Mouse (Mus musculus): ENCODE results near the gene Tmem161b.
A peak's percentile ranks its signal among the peaks of the same experiment; 100 is the strongest.
"Not testable (repeated sequence)": the region's sequence is repeated elsewhere in the genome, so short reads cannot be mapped to it uniquely, and the experiment has no call there.

Tmem161b gene

DNA sequence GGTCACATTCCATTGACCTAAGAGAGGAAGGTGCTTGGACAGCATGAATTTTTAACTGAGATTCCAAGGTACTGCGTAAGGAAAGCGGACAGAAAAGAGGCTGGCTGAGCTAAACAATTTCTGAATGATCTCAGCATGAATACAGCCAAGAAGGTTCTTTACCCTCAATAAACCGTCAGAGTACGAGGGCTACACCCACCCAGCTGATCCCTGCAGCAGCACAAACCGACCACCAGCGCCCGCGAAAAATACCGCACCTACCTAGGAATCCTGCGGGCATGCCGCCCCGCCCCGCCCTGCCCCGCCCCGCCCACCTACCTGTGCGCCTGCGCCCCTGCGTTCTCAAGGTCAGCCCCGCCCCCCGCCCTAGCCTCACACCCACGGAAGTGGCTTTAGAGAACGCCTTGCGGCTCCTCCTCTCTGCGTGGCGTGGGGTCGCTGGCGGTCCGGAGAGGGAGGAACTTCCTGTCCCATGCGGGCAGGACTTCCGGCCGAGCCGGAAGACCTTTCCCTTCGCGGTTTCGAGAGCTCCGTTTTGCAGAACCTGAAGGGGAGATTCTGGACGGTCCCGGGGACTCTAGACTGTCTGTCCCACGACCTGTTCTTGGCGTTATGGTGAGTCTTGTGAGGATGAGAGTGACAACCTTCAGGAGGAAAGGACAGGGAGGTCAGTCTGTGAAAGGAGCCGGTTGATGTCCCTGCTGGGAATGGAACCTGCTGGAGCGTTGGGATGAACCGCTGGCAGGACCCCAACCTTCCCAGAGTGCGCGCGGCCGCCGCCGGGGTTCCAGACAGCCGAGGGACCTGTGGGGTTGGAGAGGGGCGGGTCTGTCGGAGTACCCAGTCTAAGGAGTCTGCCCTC is at the start of gene Tmem161b:
Tmem161b (plus strand) TSS at position 477 of the 862 bp plus-strand sequence.
- peak; percentile 90 to 94 for DNase-seq

DNA sequence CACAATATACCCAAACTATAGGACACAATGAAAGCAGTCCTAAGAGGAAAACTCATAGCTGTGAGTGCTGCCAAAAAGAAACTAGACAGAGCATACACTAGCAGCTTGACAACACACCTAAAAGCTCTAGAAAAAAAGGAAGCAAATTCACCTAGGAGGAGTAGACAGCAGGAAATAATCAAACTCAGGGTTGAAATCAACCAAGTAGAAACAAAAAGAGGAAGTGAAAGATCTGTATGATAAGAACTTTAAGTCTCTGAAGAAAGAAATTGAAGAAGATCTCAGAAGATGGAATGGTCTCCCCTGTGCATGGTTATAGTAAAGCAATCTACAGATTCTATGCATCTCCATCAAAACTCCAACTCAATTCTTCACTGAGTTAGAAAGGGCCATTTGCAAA is 36.3 kb upstream of the Tmem161b start:
- DNase-seq, result not testable (repeated sequence)

DNA sequence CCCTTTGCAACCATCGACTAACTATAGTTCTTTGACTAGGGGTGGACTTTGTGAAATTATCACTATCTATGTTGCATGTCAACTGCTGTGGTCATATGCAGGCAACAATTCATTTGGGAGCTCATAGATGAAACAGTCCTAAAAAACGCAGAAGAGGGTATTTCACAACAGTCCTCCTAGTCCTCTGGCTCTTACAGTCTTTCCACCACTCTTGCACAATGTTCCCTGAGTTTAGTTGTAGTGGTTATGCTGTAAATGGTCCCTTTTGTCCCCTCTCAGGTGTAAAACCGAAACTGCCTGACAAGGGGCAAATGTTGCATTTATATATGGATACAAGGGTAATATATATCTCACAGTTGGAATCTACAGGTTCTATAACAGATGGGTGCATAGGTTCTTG is 29.4 kb upstream of the Tmem161b start:
- DNase-seq, result no peak

DNA sequence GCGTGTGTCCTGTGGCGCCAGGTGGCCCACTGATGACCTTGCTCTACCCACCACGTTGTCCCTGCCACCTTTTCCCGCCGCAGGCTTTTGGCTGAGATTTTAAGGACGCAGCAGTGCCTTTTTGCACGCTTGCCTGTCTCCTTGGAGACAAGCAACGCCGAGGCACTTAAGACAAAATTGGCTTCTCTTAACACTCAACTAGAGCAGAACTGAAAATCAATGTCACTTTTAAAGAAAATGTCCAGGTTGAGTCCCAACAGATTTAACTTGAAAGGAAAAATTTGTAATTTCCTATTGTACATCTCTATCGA is 541 bp downstream of the Tmem161b start:
- DNase-seq, result no peak

DNA sequence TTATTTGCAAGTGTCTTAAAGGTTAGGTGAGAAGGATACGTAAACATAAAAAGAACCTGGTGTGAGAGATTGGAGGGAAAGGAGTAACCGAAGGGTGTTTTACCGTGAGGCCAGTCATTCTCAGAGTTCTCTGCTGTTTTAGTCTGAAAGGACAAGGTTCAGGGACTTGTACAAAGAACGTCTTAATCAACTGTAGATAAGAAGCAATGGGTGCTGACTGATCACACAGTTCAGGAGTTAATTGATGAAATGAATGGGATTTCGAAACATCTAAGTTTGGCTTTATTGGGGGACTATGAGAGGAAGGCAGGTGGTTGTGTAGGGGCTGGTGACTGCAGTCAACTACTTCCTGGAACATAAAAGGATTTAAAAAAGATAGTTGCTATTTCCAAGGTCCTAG is 922 bp downstream of the Tmem161b start:
- DNase-seq, result no peak

DNA sequence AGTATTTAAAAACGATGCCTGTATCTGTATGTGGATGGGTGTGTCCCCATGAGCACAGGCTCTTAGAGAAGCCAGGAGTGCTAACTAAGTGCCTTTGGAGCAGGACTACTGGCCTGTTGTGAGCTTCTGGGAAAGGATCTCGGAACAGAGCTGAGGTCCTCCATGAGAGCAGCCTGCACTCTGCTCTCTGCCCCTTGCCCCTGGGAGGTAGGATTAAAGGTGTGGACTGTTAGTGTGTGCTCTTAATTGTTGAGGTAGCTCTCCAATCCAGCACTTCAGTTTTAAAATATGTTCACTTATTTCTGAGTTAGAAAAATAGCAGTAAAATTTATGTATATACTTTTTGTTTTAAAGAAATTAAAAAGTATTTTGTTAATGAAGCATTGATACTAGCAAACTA is 11.9 kb downstream of the Tmem161b start:
- DNase-seq, result no peak

DNA sequence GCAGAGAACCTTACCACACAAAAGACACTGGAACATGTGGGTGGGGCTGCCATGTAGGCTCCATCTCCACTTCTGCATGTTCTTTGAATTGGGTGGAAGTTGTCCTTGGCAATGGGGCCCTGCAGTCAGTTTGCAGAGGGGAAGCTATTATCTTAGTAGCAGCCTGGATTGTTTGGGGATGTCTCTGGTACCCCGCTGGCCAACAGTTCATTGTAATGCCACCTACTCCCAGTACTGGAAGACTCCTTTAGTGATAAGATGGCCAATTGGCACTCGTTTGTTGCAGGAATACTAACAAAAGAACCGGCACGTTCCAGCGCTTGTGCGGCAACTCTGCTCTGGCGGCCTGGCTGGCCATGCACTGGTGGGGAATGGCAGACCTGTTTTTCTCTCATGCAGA is 14.7 kb downstream of the Tmem161b start:
- no peak for DNase-seq

DNA sequence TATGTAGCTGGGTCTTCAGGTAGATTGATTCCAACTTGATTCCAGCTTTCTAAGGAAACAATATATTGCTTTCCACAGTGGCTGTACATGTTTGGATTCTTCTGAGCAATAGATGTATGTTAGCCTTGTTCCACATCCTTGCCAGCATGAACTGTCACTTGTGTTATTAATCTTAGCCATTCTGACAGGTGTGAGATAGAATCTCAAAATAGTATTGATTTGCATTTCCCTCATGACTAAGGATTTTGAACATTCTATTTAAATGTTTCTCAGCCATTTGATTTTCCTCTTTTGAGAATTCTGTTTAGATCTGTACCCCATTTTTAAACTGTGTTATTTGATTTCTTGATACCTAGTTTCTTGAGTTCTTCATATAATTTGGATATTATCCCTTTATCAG is 16.1 kb downstream of the Tmem161b start:
- DNase-seq, result no peak

DNA sequence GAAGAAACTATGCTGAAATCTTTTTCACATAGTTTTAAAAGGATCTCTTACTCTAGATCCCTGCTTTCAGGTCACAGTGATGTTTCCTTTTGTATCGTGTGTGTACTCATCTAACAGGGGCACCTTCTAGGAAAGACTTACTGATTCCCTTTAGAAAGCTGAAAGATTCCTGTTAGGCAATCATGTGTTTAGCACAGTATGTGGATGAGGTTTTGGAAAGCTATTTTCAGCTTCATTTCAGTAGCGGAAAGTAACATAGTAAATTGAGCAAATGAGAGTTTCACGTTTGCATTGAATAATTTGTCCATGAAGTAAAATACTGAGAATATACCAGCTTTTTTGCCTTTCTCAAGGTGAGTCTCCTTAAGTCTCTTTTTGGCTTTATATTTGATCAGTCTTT is 26.0 kb downstream of the Tmem161b start:
- DNase-seq, result no peak

DNA sequence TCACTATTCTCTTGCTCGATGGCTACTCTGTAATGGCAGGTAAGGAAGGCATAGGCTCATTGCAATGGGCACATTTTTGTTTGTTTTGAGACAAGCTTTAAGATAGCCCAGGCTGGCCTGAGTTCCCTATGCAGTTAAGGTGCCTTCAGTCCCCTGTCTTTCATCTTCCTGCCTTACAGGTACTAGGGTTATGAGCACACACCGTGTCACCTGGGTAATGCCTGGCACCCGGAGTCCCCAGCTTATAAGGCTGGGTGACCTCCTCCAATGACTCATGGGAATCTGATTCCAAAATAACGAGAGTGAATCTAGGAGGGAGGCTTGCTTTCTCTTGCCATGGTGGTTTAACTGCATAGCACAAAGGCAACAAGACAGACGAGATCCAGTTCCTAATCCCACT is 29.2 kb downstream of the Tmem161b start:
- no peak for DNase-seq

DNA sequence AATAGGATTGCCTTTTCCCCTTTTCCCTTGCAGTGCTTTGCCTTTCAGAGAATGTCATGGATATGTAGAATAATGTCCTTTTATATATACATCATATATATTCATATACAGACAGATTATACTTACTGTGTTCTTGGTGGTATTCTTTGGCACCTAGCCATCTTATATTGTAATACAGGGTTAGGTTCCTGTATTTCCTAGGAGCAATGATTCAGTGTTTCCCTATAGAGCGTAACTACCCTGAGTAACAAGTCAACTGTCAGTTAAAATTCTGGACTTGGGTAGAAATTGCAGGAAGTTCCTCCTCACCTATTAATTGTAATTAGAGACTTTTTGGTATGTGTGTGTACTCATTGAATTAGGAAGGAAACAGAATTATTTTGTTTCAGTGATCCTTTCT is 33.0 kb downstream of the Tmem161b start:
- no peak for DNase-seq

DNA sequence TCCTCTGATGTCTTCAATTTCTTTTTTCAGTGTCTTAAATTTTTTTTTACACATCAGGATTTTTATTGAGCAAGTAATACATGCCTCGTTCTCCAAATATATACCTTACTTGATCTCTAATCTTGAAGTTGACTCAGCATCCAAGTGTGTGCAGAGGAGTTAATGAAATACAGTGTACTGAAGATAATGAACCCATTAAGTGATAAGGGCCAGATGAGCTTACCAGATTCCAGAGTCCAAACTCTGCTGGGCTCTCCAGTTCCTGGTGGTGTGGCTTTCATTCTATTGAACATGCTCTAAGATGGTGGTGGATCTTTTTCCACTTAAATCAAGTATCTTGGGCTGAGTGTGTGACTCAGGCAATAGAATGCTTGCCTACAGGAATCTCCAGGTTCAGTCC is 42.3 kb downstream of the Tmem161b start:
- not testable (repeated sequence) for DNase-seq

DNA sequence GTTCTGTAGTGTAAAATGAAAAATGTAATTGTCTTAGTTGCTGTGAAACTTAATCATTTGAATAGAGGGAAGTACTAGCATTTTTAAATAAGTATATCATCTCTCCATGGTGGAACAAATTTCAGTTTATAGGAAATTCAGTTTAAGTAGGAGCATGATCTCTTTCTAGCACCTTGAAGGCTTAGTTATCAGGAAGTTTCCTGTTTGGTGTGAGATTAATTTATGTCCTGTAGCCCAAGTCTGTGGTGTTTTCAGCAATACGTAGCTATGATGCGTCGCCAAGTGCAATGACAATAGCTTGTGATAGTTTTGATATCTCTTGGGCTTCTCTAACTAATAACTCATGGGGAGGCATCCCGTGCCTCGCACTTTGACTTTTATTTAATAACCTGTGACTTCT is 54.1 kb downstream of the Tmem161b start:
- DNase-seq, result no peak

DNA sequence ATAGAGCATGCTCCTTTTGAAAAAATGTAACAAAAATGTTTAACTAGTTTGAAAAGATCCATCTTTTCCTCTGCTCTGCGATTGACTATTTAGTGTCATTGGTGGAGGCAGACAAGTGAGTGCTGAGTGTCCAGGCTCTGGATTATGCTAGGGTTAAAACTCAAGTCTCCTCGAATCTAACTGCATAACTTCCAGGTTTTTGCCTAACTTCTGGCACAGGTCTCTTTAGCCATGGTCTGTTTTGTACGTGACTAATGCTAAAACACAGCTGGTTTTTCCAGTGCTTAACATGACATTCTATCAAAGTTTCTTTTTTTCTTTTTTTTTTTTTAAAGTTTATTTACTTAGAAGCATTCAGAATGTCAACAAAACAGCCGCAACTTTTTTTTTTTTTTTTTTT is 58.3 kb downstream of the Tmem161b start:
- DNase-seq, result no peak

DNA sequence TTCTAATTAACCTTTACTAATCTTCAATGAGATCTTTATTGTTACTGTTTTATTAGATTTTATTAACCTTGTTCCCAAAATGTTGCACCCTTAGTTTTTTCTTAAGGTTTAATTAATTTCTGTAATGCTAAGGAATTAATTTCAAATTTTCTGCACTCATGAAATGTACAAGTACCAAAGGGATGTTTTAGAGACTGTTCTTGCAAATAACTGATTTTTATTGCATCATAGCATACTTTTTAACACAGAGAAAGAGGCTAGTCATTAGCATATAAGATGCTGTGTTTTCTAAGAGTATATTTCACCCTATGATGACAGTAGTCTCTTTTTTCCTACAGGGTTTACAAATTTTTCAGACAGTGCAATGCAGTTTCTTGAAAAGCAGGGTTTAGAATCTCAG is 60.9 kb downstream of the Tmem161b start:
- DNase-seq, result no peak

DNA sequence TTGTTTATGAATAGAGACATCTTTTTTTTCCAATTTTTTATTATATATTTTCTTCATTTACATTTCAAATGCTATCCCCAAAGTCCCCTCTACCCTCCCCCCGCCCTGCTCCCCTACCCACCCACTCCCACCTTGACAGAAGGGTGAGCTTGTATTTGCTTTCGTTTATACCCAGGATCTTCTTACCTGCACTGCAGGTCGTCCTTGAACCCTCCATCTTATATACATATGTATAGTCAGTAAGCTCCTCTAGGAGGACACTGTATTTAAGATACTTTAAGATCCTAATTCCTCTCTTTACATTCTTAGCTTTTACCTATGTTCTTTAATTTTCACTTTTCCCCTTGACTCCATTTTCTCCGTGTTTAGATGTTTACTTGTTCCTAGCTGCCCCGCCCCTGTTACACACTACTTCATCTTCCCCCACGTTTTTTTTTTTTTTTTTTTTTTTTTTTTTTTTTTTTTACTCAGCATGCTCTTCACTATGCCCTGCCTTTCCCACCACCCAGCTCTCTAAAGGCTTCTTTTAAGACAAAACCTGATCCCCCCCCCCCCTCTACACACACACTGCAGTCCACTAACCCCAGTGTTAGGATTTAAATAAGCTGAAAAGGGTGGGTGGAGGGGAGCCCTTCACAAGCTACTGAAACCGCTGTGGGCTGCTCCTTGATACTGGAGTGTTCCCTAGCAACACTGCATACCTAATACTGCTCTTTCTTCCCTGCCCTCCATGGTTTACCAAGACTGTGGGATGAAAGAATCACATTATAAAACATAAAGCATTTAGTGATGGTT is 62.9 kb downstream of the Tmem161b start:
- no peak for DNase-seq

DNA sequence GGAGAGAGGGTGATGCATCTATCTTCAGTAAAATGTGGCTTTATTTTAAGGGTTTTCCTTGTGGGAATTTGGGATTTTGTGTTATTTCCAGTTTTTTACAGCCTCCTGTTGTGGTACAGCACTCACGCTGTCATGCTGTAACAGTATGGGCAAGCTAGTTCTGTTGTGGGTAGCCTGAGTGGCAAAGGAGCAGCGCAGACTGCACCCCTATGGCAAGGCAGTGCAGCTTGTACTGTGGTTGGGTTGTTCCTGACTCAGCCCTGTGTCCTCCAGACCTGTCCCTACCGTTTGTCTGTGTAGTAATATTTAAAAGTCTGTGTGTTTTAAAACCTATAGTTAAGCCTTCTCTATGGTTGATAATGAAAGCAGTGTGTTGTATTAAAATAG is 63.5 kb downstream of the Tmem161b start:
- no peak for DNase-seq

DNA sequence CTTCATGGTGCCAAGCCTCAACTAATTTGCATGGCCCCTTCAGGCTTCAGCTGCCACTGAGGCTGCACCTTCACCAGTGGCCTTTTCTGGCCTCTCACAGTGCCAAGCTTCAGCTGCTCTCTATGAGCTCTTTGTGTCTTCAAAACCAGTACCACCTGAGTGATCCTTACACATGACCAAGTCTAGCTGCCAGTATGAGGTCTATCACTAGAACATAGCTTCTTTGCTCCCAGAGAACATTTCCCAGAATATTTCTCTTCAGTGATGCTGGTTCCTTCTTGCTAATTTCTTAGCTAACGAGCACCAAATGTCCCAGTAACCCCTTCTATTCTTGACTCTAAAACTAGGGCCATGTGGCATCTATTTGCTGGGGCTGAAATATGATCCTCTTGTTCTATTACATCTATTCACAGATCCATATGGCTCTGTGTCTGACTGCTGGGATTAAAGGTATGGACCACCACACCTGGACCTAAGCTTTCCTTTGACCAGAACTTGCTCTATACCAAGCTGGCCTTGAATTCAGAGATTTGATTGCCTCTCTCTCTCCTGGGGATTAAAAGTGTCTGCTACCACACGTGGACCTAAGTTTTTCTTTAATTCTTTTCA is 77.5 kb downstream of the Tmem161b start:
- DNase-seq, result no peak

DNA sequence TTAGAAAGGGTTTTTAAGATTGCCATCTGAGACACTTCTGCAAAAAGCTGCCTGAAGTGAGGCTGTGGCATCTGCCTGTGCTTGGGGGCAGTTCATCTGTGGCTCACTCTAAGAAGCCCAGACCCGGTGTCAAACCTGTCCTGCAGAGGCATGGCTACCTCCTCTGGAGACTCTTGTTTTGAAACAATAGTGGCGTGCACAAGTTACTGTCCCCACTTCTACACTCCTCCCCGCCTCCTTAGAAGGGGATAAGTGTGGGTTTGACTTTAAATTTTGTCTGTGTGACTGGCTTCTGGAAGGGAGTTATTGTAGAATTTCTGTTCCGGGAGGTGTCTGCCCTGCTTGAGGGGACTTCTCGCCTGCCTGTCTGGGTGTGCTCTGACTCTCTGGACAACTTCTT is 121.2 kb downstream of the Tmem161b start:
- peak; percentile 36 to 47 for DNase-seq

DNA sequence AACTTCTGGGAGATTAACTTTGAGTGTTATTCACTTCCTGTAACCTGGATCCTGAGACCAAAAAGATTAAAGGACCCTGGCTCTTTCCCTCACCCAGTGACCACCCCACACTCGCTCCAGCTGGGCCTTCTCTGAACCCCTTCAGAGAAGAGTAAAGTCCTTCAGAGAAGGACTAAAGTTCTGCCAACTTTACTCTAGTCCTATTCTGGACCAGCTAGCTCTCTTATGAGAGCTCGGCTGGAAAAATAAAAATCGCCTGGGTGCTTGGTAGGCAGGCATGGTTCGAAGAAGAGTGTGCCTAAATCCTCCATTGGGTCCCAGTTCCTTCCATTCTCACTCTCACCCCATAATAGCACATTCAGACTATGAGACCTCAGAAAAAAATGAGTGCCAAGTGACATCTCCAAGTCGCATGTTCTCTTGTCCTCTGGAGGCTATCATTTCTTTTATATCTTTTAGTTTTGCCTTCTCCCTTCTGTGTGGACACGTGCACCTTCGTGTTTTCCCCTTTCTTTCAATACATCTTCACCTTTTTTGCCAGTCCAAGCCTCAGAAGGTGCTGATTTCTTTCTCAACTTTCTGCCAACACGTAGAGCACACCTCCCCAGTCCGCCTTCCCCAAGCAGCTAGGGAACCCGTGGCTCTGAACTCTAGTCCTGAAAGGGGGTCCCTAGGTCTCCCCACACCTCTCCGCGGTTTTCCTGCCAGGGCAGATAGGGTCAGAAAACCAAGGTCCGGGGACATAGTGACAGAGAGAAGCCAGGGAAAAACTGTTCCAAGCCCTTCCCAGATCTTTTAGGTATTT is 121.8 kb downstream of the Tmem161b start:
- peak; percentile 47 to 66 for DNase-seq

DNA sequence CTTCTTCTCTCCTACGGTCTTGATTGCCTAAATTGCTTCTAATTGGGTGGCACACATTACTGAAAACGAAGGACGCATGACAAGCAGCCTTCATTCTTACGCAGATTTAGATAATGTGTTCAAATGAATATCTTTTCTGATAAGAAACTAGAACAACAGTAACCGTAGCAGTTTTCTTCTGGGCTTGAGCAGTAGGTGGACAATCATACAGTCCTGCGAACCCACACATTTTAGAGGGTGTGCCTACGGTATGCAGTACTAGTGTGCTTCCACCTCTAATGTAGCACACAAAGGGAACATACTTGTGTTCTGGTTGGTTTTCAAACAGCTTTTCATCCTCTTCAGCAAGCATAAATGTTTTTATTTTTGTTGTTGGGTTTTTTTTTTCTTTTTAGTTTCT is 122.6 kb downstream of the Tmem161b start:
- peak; percentile 40 to 44 for DNase-seq

DNA sequence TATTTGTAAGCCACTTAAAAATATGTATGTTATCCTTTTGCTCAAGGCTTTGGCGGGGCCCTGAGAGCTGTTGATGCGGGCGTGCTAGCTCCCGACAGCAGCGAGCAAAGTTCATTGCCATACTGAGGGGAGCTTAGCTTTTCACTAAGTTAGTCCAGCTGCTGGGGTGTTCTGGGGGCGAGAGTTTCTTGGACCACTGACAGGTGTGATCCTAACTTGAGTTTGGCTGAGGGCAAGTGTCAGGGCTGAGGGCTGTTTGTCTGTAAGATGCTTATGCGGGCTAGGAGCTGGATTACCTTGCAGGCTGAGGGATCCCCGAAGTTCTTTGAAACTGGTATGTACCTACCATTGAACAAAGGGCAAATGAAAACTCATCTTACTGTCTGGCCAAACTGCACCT is 123.0 kb downstream of the Tmem161b start:
- peak; percentile 52 to 73 for DNase-seq
